Mouse (Mus musculus): ENCODE data around the gene Hic1. TPM values are rescaled to one million over a fixed set of nuclear protein-coding genes. Genes with fewer than 3 reads are reported as not detected.

The Hic1 gene
- polyA plus RNA-seq, 1 experiment, result 14.1 TPM

GRCm38 (mm10) chr11:75154053-75154585 lies 15.2 kb downstream of the Hic1 start:
- TF ChIP-seq CTCF (IDR thresholded peaks at IDR 0.05; ENCODE audit: borderline replicate concordance, control insufficient read depth, extremely low read depth, insufficient read depth, low read length, poor library complexity) (no peak), POLR2A (IDR thresholded peaks at IDR 0.05; ENCODE audit: control insufficient read depth, extremely low read depth, insufficient read depth, low read length, poor library complexity) (no peak)
- no peaks in the 10 kb centered on the region for H3K27me3 ChIP-seq (ENCODE audit: control insufficient read depth, insufficient read depth, low read length)
- no peak for DNase-seq
- H3K27ac ChIP-seq (ENCODE audit: control insufficient read depth, insufficient read depth, low read length), result no peak overlapping the region
- H3K36me3 ChIP-seq (ENCODE audit: control insufficient read depth, insufficient read depth, low read length), result peaks cover 14% of the 10 kb centered on the region
- H3K4me1 ChIP-seq (replicated peaks; ENCODE audit: control insufficient read depth, insufficient read depth, low read length), result peaks cover 7% of the 10 kb centered on the region; the same call in 1 of the 2 replicates
- no peak overlapping the region for H3K4me3 ChIP-seq (ENCODE audit: control insufficient read depth, insufficient read depth, low read length)
- WGBS, result 44% methylated on average over 6 of the region's 6 CpGs

GRCm38 (mm10) chr11:75152603-75153557 lies 16.4 kb downstream of the Hic1 start:
- Histone ChIP-seq H3K4me3 (ENCODE audit: control insufficient read depth, insufficient read depth, low read length) (no peak overlapping the region), H3K27me3 (ENCODE audit: control insufficient read depth, insufficient read depth, low read length) (no peaks in the 10 kb centered on the region), H3K36me3 (ENCODE audit: control insufficient read depth, insufficient read depth, low read length) (peaks cover 14% of the 10 kb centered on the region), H3K4me1 (replicated peaks; ENCODE audit: control insufficient read depth, insufficient read depth, low read length) (peaks cover 7% of the 10 kb centered on the region; the same call in 1 of the 2 replicates), H3K27ac (ENCODE audit: control insufficient read depth, insufficient read depth, low read length) (no peak overlapping the region)
- DNase-seq, result no peak
- 71% methylated on average over 18 of the region's 18 CpGs for WGBS
- TF ChIP-seq POLR2A (IDR thresholded peaks at IDR 0.05; ENCODE audit: control insufficient read depth, extremely low read depth, insufficient read depth, low read length, poor library complexity) (no peak), CTCF (IDR thresholded peaks at IDR 0.05; ENCODE audit: borderline replicate concordance, control insufficient read depth, extremely low read depth, insufficient read depth, low read length, poor library complexity) (no peak)

GRCm38 (mm10) chr11:75150346-75150745 lies 19.0 kb downstream of the Hic1 start:
- Histone ChIP-seq H3K36me3 (ENCODE audit: control insufficient read depth, insufficient read depth, low read length) (peaks cover 17% of the 10 kb centered on the region), H3K4me1 (replicated peaks; ENCODE audit: control insufficient read depth, insufficient read depth, low read length) (peaks cover 7% of the 10 kb centered on the region; the same call in 1 of the 2 replicates)

GRCm38 (mm10) chr11:75148332-75149035 lies 20.8 kb downstream of the Hic1 start:
- peaks cover 33% of the 10 kb centered on the region for H3K36me3 ChIP-seq (ENCODE audit: control insufficient read depth, insufficient read depth, low read length)
- no peak for DNase-seq
- H3K27me3 ChIP-seq (ENCODE audit: control insufficient read depth, insufficient read depth, low read length), result no peaks in the 10 kb centered on the region
- no peak overlapping the region for H3K27ac ChIP-seq (ENCODE audit: control insufficient read depth, insufficient read depth, low read length)
- TF ChIP-seq CTCF (IDR thresholded peaks at IDR 0.05; ENCODE audit: borderline replicate concordance, control insufficient read depth, extremely low read depth, insufficient read depth, low read length, poor library complexity), result no peak
- no peak for TF ChIP-seq POLR2A (IDR thresholded peaks at IDR 0.05; ENCODE audit: control insufficient read depth, extremely low read depth, insufficient read depth, low read length, poor library complexity)
- 95% methylated on average over 11 of the region's 11 CpGs for WGBS
- H3K4me1 ChIP-seq (replicated peaks; ENCODE audit: control insufficient read depth, insufficient read depth, low read length), result 0 out of 2 replicates have a peak, but pooled peaks cover 3% of the 10 kb centered on the region
- H3K4me3 ChIP-seq (ENCODE audit: control insufficient read depth, insufficient read depth, low read length), result no peak overlapping the region

More at GRCm38 (mm10) chr11:75150346-75150745, 19.0 kb downstream of the Hic1 start:
- Histone ChIP-seq H3K27me3 (ENCODE audit: control insufficient read depth, insufficient read depth, low read length) (no peaks in the 10 kb centered on the region), H3K27ac (ENCODE audit: control insufficient read depth, insufficient read depth, low read length) (no peak overlapping the region), H3K4me3 (ENCODE audit: control insufficient read depth, insufficient read depth, low read length) (no peak overlapping the region)
- TF ChIP-seq POLR2A (IDR thresholded peaks at IDR 0.05; ENCODE audit: control insufficient read depth, extremely low read depth, insufficient read depth, low read length, poor library complexity) (no peak), CTCF (IDR thresholded peaks at IDR 0.05; ENCODE audit: borderline replicate concordance, control insufficient read depth, extremely low read depth, insufficient read depth, low read length, poor library complexity) (no peak)
- 88% methylated on average over 1 of the region's 1 CpGs for WGBS
- DNase-seq, result no peak

- DNase-seq, result no peak
- H3K27ac ChIP-seq (ENCODE audit: control insufficient read depth, insufficient read depth, low read length), result no peak overlapping the region
- H3K27me3 ChIP-seq (ENCODE audit: control insufficient read depth, insufficient read depth, low read length), result no peaks in the 10 kb centered on the region
- no peaks in the 10 kb centered on the region for H3K4me1 ChIP-seq (replicated peaks; ENCODE audit: control insufficient read depth, insufficient read depth, low read length)
- H3K36me3 ChIP-seq (ENCODE audit: control insufficient read depth, insufficient read depth, low read length), result peaks cover 40% of the 10 kb centered on the region
- no peak overlapping the region for H3K4me3 ChIP-seq (ENCODE audit: control insufficient read depth, insufficient read depth, low read length)
- TF ChIP-seq CTCF (IDR thresholded peaks at IDR 0.05; ENCODE audit: borderline replicate concordance, control insufficient read depth, extremely low read depth, insufficient read depth, low read length, poor library complexity) (no peak), POLR2A (IDR thresholded peaks at IDR 0.05; ENCODE audit: control insufficient read depth, extremely low read depth, insufficient read depth, low read length, poor library complexity) (no peak)
- WGBS, result 72% methylated on average over 3 of the region's 3 CpGs
These were observed 21.5 kb downstream of the Hic1 start for GRCm38 (mm10) chr11:75147846-75148168.
